Mouse (Mus musculus) embryo, embryonic 10.5 days (tissue): Measurements from ENCODE around the gene V1ra8.
"Not testable (repeated sequence)": the region's sequence is repeated elsewhere in the genome, so short reads cannot be mapped to it uniquely, and the experiment has no call there.

Experiments used
- DNase-seq: peaks from one replicate; pipeline ENCODE4 v3.0.0-alpha.2; 2015; ENCODE audit warnings: low spot score

The V1ra8 gene

DNA sequence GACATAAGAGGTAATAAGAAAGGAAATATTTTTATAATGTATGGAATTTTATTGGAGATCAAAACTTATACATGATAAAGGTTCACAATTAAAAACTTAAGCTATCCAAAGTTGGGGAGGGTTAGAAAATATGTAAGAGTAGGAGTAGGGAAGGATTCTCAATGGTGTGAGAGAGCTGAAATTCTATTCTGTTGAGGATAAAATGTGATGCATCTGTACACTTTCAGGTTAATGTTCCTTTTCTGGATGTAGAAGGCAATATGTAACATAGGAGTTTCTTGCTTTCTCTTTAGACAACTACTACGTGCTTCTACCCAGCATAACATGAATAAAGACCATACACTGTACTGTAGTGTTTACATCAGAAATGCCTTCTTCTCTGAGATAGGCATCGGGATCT lies at the start of gene V1ra8:
TSS of gene V1ra8 (plus strand) at position 301 of the 400 bp plus-strand sequence.
- DNase-seq = not testable (repeated sequence)

DNA sequence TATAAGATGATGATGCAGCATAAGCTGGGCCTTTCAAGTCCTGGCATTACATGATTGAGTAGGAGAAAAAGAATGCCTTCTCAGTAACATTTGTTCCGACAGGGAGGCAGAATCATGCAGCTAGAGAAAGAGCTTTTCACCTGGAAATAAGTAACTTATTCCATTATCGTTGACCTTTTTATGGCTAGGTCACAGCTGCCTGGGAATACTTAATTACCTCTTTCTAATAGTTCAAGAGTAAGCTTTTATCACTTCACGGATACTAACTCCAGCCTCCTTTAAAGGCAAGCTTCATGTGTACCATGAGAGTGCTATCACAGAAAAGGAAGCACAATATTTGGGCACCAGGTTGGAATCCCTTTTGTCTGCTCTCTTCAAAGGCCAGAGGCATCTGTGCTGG lies 42.5 kb upstream of the V1ra8 start:
- DNase-seq = no peak

DNA sequence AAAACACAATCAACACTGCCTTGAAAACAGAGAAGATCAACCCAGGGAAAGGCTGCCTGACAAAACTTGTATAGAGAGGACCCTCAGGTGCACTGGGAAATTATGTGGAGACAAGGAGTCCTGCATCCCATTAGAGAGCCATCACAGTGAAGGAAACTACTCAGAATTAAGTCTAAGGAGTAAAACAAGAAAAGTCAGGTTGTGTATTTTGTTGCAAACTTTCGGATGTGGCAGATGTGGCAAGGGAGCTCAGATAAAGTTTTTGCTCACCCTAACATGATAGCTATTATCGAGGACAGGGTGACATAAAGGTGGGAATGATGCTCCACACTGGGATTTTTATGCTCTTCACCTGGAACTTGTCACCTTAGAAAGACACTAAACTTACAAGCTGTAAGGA lies 28.1 kb upstream of the V1ra8 start, which contains the start of gene Vmn1r52:
TSS of gene Vmn1r52 (plus strand) at position 301 of the 400 bp plus-strand sequence.
- no peak for DNase-seq

DNA sequence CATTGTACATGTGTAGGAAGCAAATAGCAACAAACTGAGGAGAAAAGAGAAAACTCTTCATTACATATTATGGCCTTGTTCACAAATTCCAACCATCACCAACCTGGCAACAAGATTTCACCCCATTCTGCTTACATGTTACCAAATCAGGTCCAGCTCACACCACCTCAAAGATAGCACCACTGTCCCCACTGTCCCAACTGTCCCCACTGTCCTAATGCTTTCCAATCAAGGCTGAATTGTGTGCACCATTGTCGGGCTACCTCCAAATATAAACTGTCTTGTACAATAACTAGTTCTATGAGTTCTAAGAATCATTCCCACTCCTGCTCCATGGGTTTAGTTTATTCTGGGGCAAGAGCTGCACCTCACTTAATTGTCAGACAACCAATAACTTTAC lies 21.7 kb downstream of the V1ra8 start, which contains the start of gene Vmn1r53:
TSS of gene Vmn1r53 (minus strand) at position 101 of the 400 bp plus-strand sequence.
- no peak for DNase-seq

DNA sequence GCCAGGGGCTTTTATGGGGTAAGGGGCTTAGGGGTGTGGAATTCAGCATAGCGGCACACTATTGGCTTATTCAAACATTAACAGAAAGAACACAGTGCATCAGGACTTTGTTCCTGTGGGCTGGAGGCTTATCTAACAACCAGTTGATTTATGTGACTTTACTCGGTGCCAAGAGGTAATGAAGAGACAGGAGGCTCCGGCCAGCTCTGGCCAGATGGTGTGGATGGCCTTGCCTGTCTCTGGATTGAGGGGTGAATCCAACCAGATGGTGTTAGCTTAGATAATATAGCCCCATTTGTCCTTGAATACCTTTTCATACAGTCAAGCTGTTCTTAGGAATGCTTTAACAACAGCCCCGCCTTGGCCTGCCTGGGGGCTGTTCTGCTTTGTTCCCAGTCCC lies 29.5 kb downstream of the V1ra8 start:
- DNase-seq = not testable (repeated sequence)

DNA sequence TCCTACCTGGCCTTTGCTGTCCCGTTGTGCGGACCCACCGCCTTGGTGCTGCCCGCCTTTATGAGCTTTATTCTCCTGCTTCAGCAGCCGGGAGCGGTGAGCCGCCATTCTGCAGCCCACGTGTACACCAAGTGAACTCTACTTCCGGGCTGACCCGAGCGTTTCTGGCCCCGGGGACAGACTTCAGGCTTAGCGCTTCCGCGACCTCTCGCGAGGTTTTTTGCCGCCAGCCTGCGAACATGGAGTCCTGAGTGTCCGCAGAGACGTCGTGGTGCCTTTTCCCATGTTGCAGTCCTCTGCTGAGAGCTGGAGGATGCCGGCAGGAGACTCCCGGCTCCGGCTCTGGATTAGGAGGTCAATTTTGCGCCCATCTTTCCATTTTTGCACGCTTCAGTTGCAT lies 30.1 kb downstream of the V1ra8 start:
- no peak for DNase-seq

DNA sequence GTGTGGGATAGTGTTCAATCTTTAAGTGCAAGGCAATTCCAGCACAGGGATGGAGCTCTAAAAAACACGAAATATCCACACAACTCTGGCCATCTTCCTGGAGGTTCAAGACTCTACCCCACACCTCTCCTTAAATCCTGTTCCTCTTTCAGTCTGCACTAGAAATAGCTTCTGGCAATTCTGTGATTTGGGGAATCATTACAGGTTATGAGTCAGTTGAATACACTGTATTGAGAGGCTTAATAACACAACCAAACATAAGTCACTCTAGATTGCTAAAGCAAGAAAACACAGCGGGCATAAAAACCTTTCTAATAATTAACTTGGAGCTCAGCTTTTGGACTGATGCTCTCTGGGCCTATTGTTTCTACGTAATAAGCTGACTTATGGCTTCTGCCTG lies 41.4 kb downstream of the V1ra8 start:
- DNase-seq = no peak

DNA sequence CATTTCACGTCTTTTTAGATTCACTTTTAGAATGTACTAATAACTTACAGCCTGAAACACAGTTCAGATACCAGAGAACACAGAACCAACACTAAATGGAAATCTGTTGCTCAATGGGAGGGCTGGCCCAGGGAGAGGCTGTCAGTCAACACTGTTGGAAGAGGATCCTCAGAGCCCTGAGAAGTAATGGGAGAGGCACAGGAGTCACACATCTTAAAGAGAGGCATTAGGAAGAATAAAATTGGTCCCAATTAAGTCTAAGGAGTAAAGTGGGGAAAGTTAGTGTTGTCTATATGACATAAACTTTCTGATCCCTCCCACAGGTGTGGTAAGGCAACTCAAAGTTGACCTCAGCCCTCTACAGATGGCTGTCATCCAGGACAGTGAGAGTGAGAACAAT lies 43.4 kb downstream of the V1ra8 start, which contains the start of gene Vmn1r54:
TSS of gene Vmn1r54 (plus strand) at position 301 of the 400 bp plus-strand sequence.
- no peak for DNase-seq
